ENCODE assay signal across 7 mouse cellular contexts in the genomic region with DNA sequence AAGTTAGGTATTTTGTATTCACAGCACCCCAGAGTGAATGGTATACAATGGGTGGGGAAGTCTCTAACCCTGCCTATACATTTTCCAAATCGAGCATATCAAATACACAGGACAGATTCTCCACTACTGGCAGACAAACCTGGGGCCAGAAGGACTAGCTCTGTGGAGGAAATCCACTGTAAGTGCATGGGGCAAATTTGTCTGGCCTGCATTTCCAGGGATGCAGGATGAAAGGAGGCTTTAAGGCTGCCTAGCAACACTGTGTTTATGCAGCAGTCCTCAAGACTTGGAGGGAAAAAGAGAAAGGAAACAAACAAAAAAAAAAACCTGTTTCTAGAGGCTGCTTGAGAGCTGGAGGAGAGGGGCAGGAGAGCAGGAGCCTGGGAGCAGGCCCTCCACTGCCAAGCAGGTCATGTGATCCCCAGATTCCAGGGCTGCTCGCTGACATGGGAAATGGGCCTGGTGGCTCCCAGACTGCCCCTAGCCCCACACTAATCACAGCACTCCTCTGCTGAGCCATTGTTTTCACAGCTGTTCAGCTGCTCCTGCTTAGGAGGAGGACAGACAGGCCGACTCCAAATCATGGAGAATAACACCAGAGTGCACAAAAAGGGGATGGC.
DNase-seq lines count a peak whose midpoint lies in the region; ATAC-seq and TF ChIP-seq lines count a peak whose summit lies in the region.

No protein-coding gene starts in this region.

- no peak for TF ChIP-seq POLR2A in kidney, adult 2 months (IDR thresholded peaks at IDR 0.05; ENCODE audit: low read depth, low read length)

- no peak for TF ChIP-seq CTCF in kidney, adult 2 months (conservative IDR thresholded peaks at IDR 0.05; ENCODE audit: insufficient read depth, insufficient read length, low read depth, low read length)

- peak; percentile 99 for ATAC-seq in embryonic facial prominence, embryonic 11.5 days (replicated peaks; ENCODE audit: insufficient number of reproducible peaks, low FRiP score, low TSS enrichment, low read depth)

- peak overlapping the region; percentile 48; the same call in 1 of the 2 replicates for H3K27ac ChIP-seq in embryonic facial prominence, embryonic 11.5 days (replicated peaks; ENCODE audit: low read depth, low read length)
- no peak overlapping the region for H3K27ac ChIP-seq in kidney, adult 2 months (ENCODE audit: insufficient read depth, low read depth, low read length)

- no peaks in the 10 kb centered on the region for H3K36me3 ChIP-seq in embryonic facial prominence, embryonic 11.5 days (replicated peaks; ENCODE audit: control insufficient read depth, insufficient read depth, low read depth, low read length)
- H3K36me3 ChIP-seq in kidney, adult 2 months (ENCODE audit: control insufficient read depth, insufficient read depth, low read length) = no peaks in the 10 kb centered on the region

- H3K9ac ChIP-seq in embryonic facial prominence, embryonic 11.5 days (replicated peaks; ENCODE audit: low read length) = no peak overlapping the region

- H3K4me3 ChIP-seq in embryonic facial prominence, embryonic 11.5 days (ENCODE audit: low read depth, low read length) = no peak overlapping the region
- no peak overlapping the region for H3K4me3 ChIP-seq in kidney, adult 2 months (ENCODE audit: insufficient read depth, low read depth, low read length)

- no peak overlapping the region for H3K4me2 ChIP-seq in embryonic facial prominence, embryonic 11.5 days (ENCODE audit: low read depth, low read length)

- no peaks in the 10 kb centered on the region for H3K9me3 ChIP-seq in embryonic facial prominence, embryonic 11.5 days (replicated peaks; ENCODE audit: control insufficient read depth, low read length)

- H3K4me1 ChIP-seq in embryonic facial prominence, embryonic 11.5 days (ENCODE audit: control insufficient read depth, insufficient read depth, low read length) = no peaks in the 10 kb centered on the region; the same call in 1 of the 2 replicates
- no peaks in the 10 kb centered on the region; the same call in 1 of the 2 replicates for H3K4me1 ChIP-seq in kidney, adult 2 months (ENCODE audit: control insufficient read depth, insufficient read depth, low read length)

- WGBS in embryonic facial prominence, embryonic 11.5 days = 6% methylated on average over 3 of the region's 3 CpGs
- 13% methylated on average over 3 of the region's 3 CpGs for WGBS in kidney, adult 2 months

- no peaks in the 10 kb centered on the region for H3K27me3 ChIP-seq in embryonic facial prominence, embryonic 11.5 days (ENCODE audit: control insufficient read depth, insufficient read depth, low read length)
- H3K27me3 ChIP-seq in kidney, adult 2 months (replicated peaks; ENCODE audit: control insufficient read depth, insufficient read depth, low read length) = no peaks in the 10 kb centered on the region

- DNase-seq in ZHBTc4 (ENCODE audit: low read depth, low spot score) = peak; percentile 13
- peak; percentile 87 for DNase-seq in embryonic facial prominence, embryonic 11.5 days (ENCODE audit: low spot score)
- peak; percentile 60 for DNase-seq in heart, adult 8-10 months (ENCODE audit: low spot score)
- peak; percentile 66 for DNase-seq in kidney, adult 2 months
- DNase-seq in lung, adult 18-20 months = peak; percentile 37 to 38
- peak; percentile 7 for DNase-seq in ovary, postnatal 14 days (ENCODE audit: low spot score)
- no peak for DNase-seq in thymus, postnatal 10 days (ENCODE audit: low spot score in 2 of 2)

Comparison
In these comparisons a context has a peak if more than half of its experiments do, and no peak if none do; other contexts are left out.
1. DNase-seq: peak in ZHBTc4 (single experiment), embryonic facial prominence, embryonic 11.5 days (single experiment), heart, adult 8-10 months (single experiment), kidney, adult 2 months (single experiment), lung, adult 18-20 months (2 of 2) and ovary, postnatal 14 days (single experiment); none in thymus, postnatal 10 days (0 of 2).